Mouse (Mus musculus): Measurements from ENCODE around the gene Piezo1. TPM values are rescaled to one million over a fixed set of nuclear protein-coding genes. Genes with fewer than 3 reads are reported as not detected.

Piezo1 gene
- total and polyA plus RNA-seq, 2 experiments from 2014 or later = 1.2 to 10.0 TPM

DNA sequence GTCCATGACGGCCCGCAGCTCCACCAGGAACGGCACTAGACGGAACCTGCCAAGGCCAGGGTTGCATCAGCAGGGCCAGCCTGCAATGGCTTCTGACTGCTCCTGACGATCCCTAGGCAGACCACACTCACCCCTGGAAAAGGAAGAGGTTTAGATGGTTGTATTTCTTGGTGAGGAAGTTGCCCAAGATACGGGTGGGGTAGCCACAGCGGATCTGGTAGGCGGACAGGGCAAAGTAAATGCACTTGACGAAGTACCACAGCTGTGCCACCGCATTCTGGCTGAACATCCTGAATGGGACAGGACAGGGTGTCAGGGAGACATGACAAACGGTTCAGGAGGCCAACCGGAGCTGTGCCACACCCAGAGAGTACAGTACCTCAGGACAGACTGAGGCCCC lies 66.3 kb downstream of the Piezo1 start:
- no peak for TF ChIP-seq CTCF (IDR thresholded peaks at IDR 0.05; ENCODE audit: low read depth)
- WGBS = 88% methylated on average over 12 of the region's 12 CpGs
- H3K4me2 ChIP-seq (ENCODE audit: low read depth, low read length) = no peak overlapping the region
- no peak overlapping the region for H3K27ac ChIP-seq
- ATAC-seq = no peak
- H3K36me3 ChIP-seq (ENCODE audit: insufficient read depth, low read length) = peaks cover 35% of the 10 kb centered on the region
- no peaks in the 10 kb centered on the region for H3K27me3 ChIP-seq (ENCODE audit: insufficient read depth, low read length)
- DNase-seq (ENCODE audit: low spot score) = no peak
- no peak overlapping the region for H3K9ac ChIP-seq (replicated peaks; ENCODE audit: low read length)
- no peaks in the 10 kb centered on the region for H3K9me3 ChIP-seq (ENCODE audit: low read length)
- H3K4me3 ChIP-seq (ENCODE audit: low read length) = no peak overlapping the region
- no peaks in the 10 kb centered on the region for H3K4me1 ChIP-seq (ENCODE audit: insufficient read depth, low read length)

- 95% methylated on average over 7 of the region's 7 CpGs for WGBS
- Histone ChIP-seq H3K9me3 (ENCODE audit: low read length) (no peaks in the 10 kb centered on the region), H3K27ac (no peak overlapping the region), H3K9ac (replicated peaks; ENCODE audit: low read length) (no peak overlapping the region), H3K27me3 (ENCODE audit: insufficient read depth, low read length) (no peaks in the 10 kb centered on the region), H3K4me1 (ENCODE audit: insufficient read depth, low read length) (no peaks in the 10 kb centered on the region), H3K4me3 (ENCODE audit: low read length) (no peak overlapping the region), H3K4me2 (ENCODE audit: low read depth, low read length) (no peak overlapping the region), H3K36me3 (ENCODE audit: insufficient read depth, low read length) (peaks cover 44% of the 10 kb centered on the region)
- TF ChIP-seq CTCF (IDR thresholded peaks at IDR 0.05; ENCODE audit: low read depth) = no peak; the same call in 1 of the 2 replicates
- no peak for DNase-seq (ENCODE audit: low spot score)
- ATAC-seq = no peak
Measured at GRCm38 (mm10) chr8:122483877-122484276, 67.3 kb downstream of the Piezo1 start.

DNA sequence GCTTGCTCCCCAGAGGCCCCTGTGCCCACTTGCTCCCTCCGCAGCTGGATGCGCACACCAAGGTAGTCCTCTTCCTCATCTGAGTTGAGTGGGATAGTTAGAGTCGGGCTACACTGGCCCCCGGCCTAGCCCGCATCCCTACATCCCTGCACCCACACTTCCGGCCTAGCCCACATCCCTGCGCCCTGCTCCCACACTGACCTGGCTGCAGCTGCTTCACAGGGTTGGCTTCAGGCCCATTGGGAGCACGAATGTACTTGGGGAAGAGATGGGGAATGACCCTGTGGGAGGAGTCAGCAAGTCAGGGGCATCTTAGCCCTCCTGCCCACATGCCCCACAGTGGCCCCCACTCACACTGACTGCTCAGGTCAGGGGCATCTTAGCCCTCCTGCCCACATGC lies 68.7 kb downstream of the Piezo1 start:
- peaks cover 45% of the 10 kb centered on the region for H3K36me3 ChIP-seq (ENCODE audit: insufficient read depth, low read length)
- no peaks in the 10 kb centered on the region for H3K27me3 ChIP-seq (ENCODE audit: insufficient read depth, low read length)
- WGBS = 93% methylated on average over 8 of the region's 8 CpGs
- no peak overlapping the region for H3K4me3 ChIP-seq (ENCODE audit: low read length)
- H3K9ac ChIP-seq (replicated peaks; ENCODE audit: low read length) = no peak overlapping the region
- no peak for TF ChIP-seq CTCF (IDR thresholded peaks at IDR 0.05; ENCODE audit: low read depth)
- H3K27ac ChIP-seq = no peak overlapping the region
- H3K9me3 ChIP-seq (ENCODE audit: low read length) = no peaks in the 10 kb centered on the region
- no peak for DNase-seq (ENCODE audit: low spot score)
- ATAC-seq = peak; percentile 3; the same call in 1 of the 2 replicates
- H3K4me2 ChIP-seq (ENCODE audit: low read depth, low read length) = no peak overlapping the region
- no peaks in the 10 kb centered on the region for H3K4me1 ChIP-seq (ENCODE audit: insufficient read depth, low read length)

- peaks cover 14% of the 10 kb centered on the region for H3K4me1 ChIP-seq (ENCODE audit: insufficient read depth, low read length)
- under 1% methylated on average over 80 of the region's 103 CpGs for WGBS
- no peaks in the 10 kb centered on the region for H3K9me3 ChIP-seq (ENCODE audit: low read length)
- peak within 1 kb of the TSS; percentile 91 for H3K9ac ChIP-seq (replicated peaks; ENCODE audit: low read length)
- DNase-seq (ENCODE audit: low spot score) (peak; percentile 96), ATAC-seq (peak; percentile 94)
- peak within 1 kb of the TSS; percentile 77 for H3K4me2 ChIP-seq (ENCODE audit: low read depth, low read length)
- peak within 1 kb of the TSS; percentile 98 for H3K4me3 ChIP-seq (ENCODE audit: low read length)
- peaks cover 13% of the 10 kb centered on the region; the same call in 1 of the 2 replicates for H3K36me3 ChIP-seq (ENCODE audit: insufficient read depth, low read length)
- H3K27ac ChIP-seq = peak within 1 kb of the TSS; percentile 86
- no peaks in the 10 kb centered on the region for H3K27me3 ChIP-seq (ENCODE audit: insufficient read depth, low read length)
- TF ChIP-seq CTCF (IDR thresholded peaks at IDR 0.05; ENCODE audit: low read depth) = no peak
Measured at GRCm38 (mm10) chr8:122475580-122476320, 75.4 kb downstream of the Piezo1 start, which contains the start of the genes Rnf166 and Ctu2. Gene Rnf166, minus strand, starts transcription at chr8:122476064. Gene Ctu2, plus strand, starts transcription at chr8:122476143.

- peaks cover 13% of the 10 kb centered on the region; the same call in 1 of the 2 replicates for H3K36me3 ChIP-seq (ENCODE audit: insufficient read depth, low read length)
- no peaks in the 10 kb centered on the region for H3K9me3 ChIP-seq (ENCODE audit: low read length)
- H3K9ac ChIP-seq (replicated peaks; ENCODE audit: low read length) = peak overlapping the region; percentile 91
- DNase-seq (ENCODE audit: low spot score) (peak; percentile 42), ATAC-seq (peak; percentile 14; the same call in 1 of the 2 replicates)
- no peaks in the 10 kb centered on the region for H3K27me3 ChIP-seq (ENCODE audit: insufficient read depth, low read length)
- TF ChIP-seq CTCF (IDR thresholded peaks at IDR 0.05; ENCODE audit: low read depth) = no peak
- peak overlapping the region; percentile 86 for H3K27ac ChIP-seq
- H3K4me1 ChIP-seq (ENCODE audit: insufficient read depth, low read length) = peaks cover 14% of the 10 kb centered on the region
- 10% methylated on average over 16 of the region's 16 CpGs for WGBS
- H3K4me2 ChIP-seq (ENCODE audit: low read depth, low read length) = peak overlapping the region; percentile 77
- H3K4me3 ChIP-seq (ENCODE audit: low read length) = peak overlapping the region; percentile 98
Measured at GRCm38 (mm10) chr8:122474951-122475560, 76.1 kb downstream of the Piezo1 start.

- no peak overlapping the region for H3K4me3 ChIP-seq (ENCODE audit: low read length)
- no peaks in the 10 kb centered on the region for H3K9me3 ChIP-seq (ENCODE audit: low read length)
- TF ChIP-seq CTCF (IDR thresholded peaks at IDR 0.05; ENCODE audit: low read depth) = no peak
- no peaks in the 10 kb centered on the region for H3K27me3 ChIP-seq (ENCODE audit: insufficient read depth, low read length)
- WGBS = 90% methylated on average over 8 of the region's 8 CpGs
- H3K27ac ChIP-seq = no peak overlapping the region
- no peak for DNase-seq (ENCODE audit: low spot score)
- no peak overlapping the region for H3K9ac ChIP-seq (replicated peaks; ENCODE audit: low read length)
- H3K4me1 ChIP-seq (ENCODE audit: insufficient read depth, low read length) = peaks cover 14% of the 10 kb centered on the region
- H3K36me3 ChIP-seq (ENCODE audit: insufficient read depth, low read length) = peaks cover 8% of the 10 kb centered on the region; the same call in 1 of the 2 replicates
- no peak for ATAC-seq
- H3K4me2 ChIP-seq (ENCODE audit: low read depth, low read length) = no peak overlapping the region
Measured at GRCm38 (mm10) chr8:122473911-122474421, 77.2 kb downstream of the Piezo1 start.
